Mouse (Mus musculus) heart, adult 18-20 months (tissue): ENCODE data around the gene Htra3. TPM values are rescaled to one million over a fixed set of nuclear protein-coding genes. Genes with fewer than 3 reads are reported as not detected.

Source experiments
- DNase-seq, 2 experiments: peaks; one replicate each; pipeline ENCODE4 v3.0.0; 2021 to 2022; ENCODE audit warnings: mixed read lengths in 1 of 2
- total RNA-seq, 2 experiments: library from RNA; stranded (reverse); gene quantifications; 2 replicates each; pipeline ENCODE4 v1.2.3; 2021

The Htra3 gene
- total RNA-seq, 2 experiments from 2014 or later, result 73.5 to 83.6 TPM

- no peak for DNase-seq
These were observed 16.2 kb upstream of the Htra3 start for GRCm38 (mm10) chr5:35695815-35696214.

GRCm38 (mm10) chr5:35693638-35694037 lies 14.1 kb upstream of the Htra3 start:
- no peak for DNase-seq

- DNase-seq, result peak in 1 of 2 experiments; percentile 53
These were observed 11.7 kb upstream of the Htra3 start for GRCm38 (mm10) chr5:35691246-35691645.

- DNase-seq, result peak; percentile 54 to 58
These were observed 11.0 kb upstream of the Htra3 start for GRCm38 (mm10) chr5:35690485-35691165.

GRCm38 (mm10) chr5:35689374-35689773 lies 9.8 kb upstream of the Htra3 start:
- DNase-seq, result no peak

- no peak for DNase-seq
These were observed 9.3 kb upstream of the Htra3 start for GRCm38 (mm10) chr5:35688851-35689250.

- DNase-seq, result no peak
These were observed 7.5 kb upstream of the Htra3 start for GRCm38 (mm10) chr5:35687098-35687497.

- DNase-seq, result no peak
These were observed 6.8 kb upstream of the Htra3 start for GRCm38 (mm10) chr5:35686336-35686735.

- no peak for DNase-seq
These were observed 5.5 kb upstream of the Htra3 start for GRCm38 (mm10) chr5:35685079-35685478.

- DNase-seq, result peak; percentile 61 to 79
These were observed 1.4 kb upstream of the Htra3 start for GRCm38 (mm10) chr5:35680958-35681357.

GRCm38 (mm10) chr5:35676964-35677363 lies 2.6 kb downstream of the Htra3 start:
- no peak for DNase-seq

GRCm38 (mm10) chr5:35674081-35674555 lies 5.5 kb downstream of the Htra3 start:
- peak; percentile 68 to 75 for DNase-seq

- peak; percentile 84 to 94 for DNase-seq
These were observed 6.5 kb downstream of the Htra3 start for GRCm38 (mm10) chr5:35673086-35673485.

- DNase-seq, result no peak
These were observed 7.0 kb downstream of the Htra3 start for GRCm38 (mm10) chr5:35672581-35672980.

GRCm38 (mm10) chr5:35671474-35671891 lies 8.1 kb downstream of the Htra3 start:
- peak; percentile 86 to 92 for DNase-seq

- peak in 1 of 2 experiments; percentile 68 for DNase-seq
These were observed 9.2 kb downstream of the Htra3 start for GRCm38 (mm10) chr5:35670412-35670801.

- no peak for DNase-seq
These were observed 9.7 kb downstream of the Htra3 start for GRCm38 (mm10) chr5:35669747-35670411.

- DNase-seq, result no peak
These were observed 13.4 kb downstream of the Htra3 start for GRCm38 (mm10) chr5:35666152-35666551.

GRCm38 (mm10) chr5:35662021-35662545 lies 17.5 kb downstream of the Htra3 start:
- DNase-seq, result no peak

- DNase-seq, result no peak
These were observed 18.4 kb downstream of the Htra3 start for GRCm38 (mm10) chr5:35661210-35661609.

- no peak for DNase-seq
These were observed 20.1 kb downstream of the Htra3 start for GRCm38 (mm10) chr5:35659503-35659902.

- DNase-seq, result no peak
These were observed 23.7 kb downstream of the Htra3 start for GRCm38 (mm10) chr5:35655753-35656485.
